Mouse (Mus musculus) cerebellum, postnatal 36 days (tissue): ENCODE data around the gene Mpp5.

Experiments
- DNase-seq, 2 experiments: peaks; one replicate each; pipeline ENCODE4 v3.0.0; 2021 to 2022; ENCODE audit warnings: mixed read lengths in 2 of 2

Gene Mpp5

GRCm38 (mm10) chr12:78848246-78848645 is 99.5 kb downstream of the Mpp5 start:
- DNase-seq: no peak

- peak in 1 of 2 experiments; percentile 38 for DNase-seq
Measured at GRCm38 (mm10) chr12:78860921-78861495, 112.3 kb downstream of the Mpp5 start.

GRCm38 (mm10) chr12:78861496-78862253 is 113.0 kb downstream of the Mpp5 start, which contains the start of the genes Atp6v1d and Eif2s1:
TSS of gene Atp6v1d (minus strand) at chr12:78861638.
TSS of gene Eif2s1 (plus strand) at chr12:78861819.
- peak; percentile 97 to 98 for DNase-seq

GRCm38 (mm10) chr12:78862254-78862730 is 113.6 kb downstream of the Mpp5 start:
- DNase-seq: no peak

- DNase-seq: peak in 1 of 2 experiments; percentile 12
Measured at GRCm38 (mm10) chr12:78865434-78865833, 116.7 kb downstream of the Mpp5 start.

GRCm38 (mm10) chr12:78868115-78868514 is 119.4 kb downstream of the Mpp5 start:
- no peak for DNase-seq

- no peak for DNase-seq
Measured at GRCm38 (mm10) chr12:78874581-78874980, 125.9 kb downstream of the Mpp5 start.

- no peak for DNase-seq
Measured at GRCm38 (mm10) chr12:78890062-78890461, 141.4 kb downstream of the Mpp5 start.
